Mouse (Mus musculus) spleen, postnatal 4 days (tissue): ENCODE data around the gene S100a4.

Experiments
- DNase-seq, 2 experiments: peaks; one replicate each; pipeline ENCODE4 v3.0.0; 2022; ENCODE audit warnings: low spot score in 2 of 2

S100a4 gene

GRCm38 (mm10) chr3:90600036-90600435 is 3.5 kb upstream of the S100a4 start:
- DNase-seq: no peak

- DNase-seq: no peak
Measured at GRCm38 (mm10) chr3:90600458-90601195, 2.9 kb upstream of the S100a4 start.

- no peak for DNase-seq
Measured at GRCm38 (mm10) chr3:90601486-90602110, 2.0 kb upstream of the S100a4 start, which contains the start of gene Gm42674. Gene Gm42674, plus strand, starts transcription at chr3:90601904.

- DNase-seq: peak in 1 of 2 experiments; percentile 51
Measured at GRCm38 (mm10) chr3:90604416-90604815, 845 bp downstream of the S100a4 start.

- no peak for DNase-seq
Measured at GRCm38 (mm10) chr3:90605049-90605448, 1.5 kb downstream of the S100a4 start.

- no peak for DNase-seq
Measured at GRCm38 (mm10) chr3:90605736-90606135, 2.2 kb downstream of the S100a4 start.

GRCm38 (mm10) chr3:90606185-90606584 is 2.6 kb downstream of the S100a4 start:
- DNase-seq: no peak

- no peak for DNase-seq
Measured at GRCm38 (mm10) chr3:90607361-90607760, 3.8 kb downstream of the S100a4 start.

- DNase-seq: no peak
Measured at GRCm38 (mm10) chr3:90608223-90608622, 4.7 kb downstream of the S100a4 start, which contains the start of gene S100a5. Gene S100a5, plus strand, starts transcription at chr3:90608523.

GRCm38 (mm10) chr3:90609102-90609501 is 5.5 kb downstream of the S100a4 start:
- DNase-seq: no peak

GRCm38 (mm10) chr3:90611494-90611893 is 7.9 kb downstream of the S100a4 start:
- no peak for DNase-seq

- no peak for DNase-seq
Measured at GRCm38 (mm10) chr3:90612061-90612460, 8.5 kb downstream of the S100a4 start.

- DNase-seq: peak; percentile 76 to 82
Measured at GRCm38 (mm10) chr3:90612728-90613291, 9.2 kb downstream of the S100a4 start, which contains the start of gene S100a6. Gene S100a6, plus strand, starts transcription at chr3:90612882.

- DNase-seq: peak in 1 of 2 experiments; percentile 11
Measured at GRCm38 (mm10) chr3:90613461-90614147, 10.0 kb downstream of the S100a4 start.

- DNase-seq: no peak
Measured at GRCm38 (mm10) chr3:90614148-90614530, 10.6 kb downstream of the S100a4 start.

GRCm38 (mm10) chr3:90614611-90615251 is 11.2 kb downstream of the S100a4 start:
- peak in 1 of 2 experiments; percentile 10 for DNase-seq

GRCm38 (mm10) chr3:90615415-90615814 is 11.8 kb downstream of the S100a4 start:
- DNase-seq: peak; percentile 65 to 79

GRCm38 (mm10) chr3:90615911-90616310 is 12.3 kb downstream of the S100a4 start:
- DNase-seq: no peak

GRCm38 (mm10) chr3:90617586-90617985 is 14.0 kb downstream of the S100a4 start:
- no peak for DNase-seq

GRCm38 (mm10) chr3:90621552-90621951 is 18.0 kb downstream of the S100a4 start:
- DNase-seq: no peak

GRCm38 (mm10) chr3:90623435-90624071 is 20.0 kb downstream of the S100a4 start:
- no peak for DNase-seq
